Mouse (Mus musculus): ENCODE results near the gene Bin2.

- TF ChIP-seq CTCF (IDR thresholded peaks at IDR 0.05; ENCODE audit: low read depth) = no peak
- TF ChIP-seq EP300 (IDR thresholded peaks at IDR 0.05; ENCODE audit: low read depth) = no peak
These were observed 15.1 kb downstream of the Bin2 start for GRCm38 (mm10) chr15:100654271-100654670.
